Mouse (Mus musculus) forelimb bud, embryonic 11.5 days (tissue): ENCODE measurements around the gene Pias4.

Experiments
- DNase-seq: peaks from one replicate; pipeline ENCODE4 v3.0.0-alpha.2; 2012; ENCODE audit warnings: low read depth, low spot score

The Pias4 gene

GRCm38 (mm10) chr10:81168521-81169244 lies 960 bp upstream of the Pias4 start:
- peak; percentile 79 for DNase-seq

DNA sequence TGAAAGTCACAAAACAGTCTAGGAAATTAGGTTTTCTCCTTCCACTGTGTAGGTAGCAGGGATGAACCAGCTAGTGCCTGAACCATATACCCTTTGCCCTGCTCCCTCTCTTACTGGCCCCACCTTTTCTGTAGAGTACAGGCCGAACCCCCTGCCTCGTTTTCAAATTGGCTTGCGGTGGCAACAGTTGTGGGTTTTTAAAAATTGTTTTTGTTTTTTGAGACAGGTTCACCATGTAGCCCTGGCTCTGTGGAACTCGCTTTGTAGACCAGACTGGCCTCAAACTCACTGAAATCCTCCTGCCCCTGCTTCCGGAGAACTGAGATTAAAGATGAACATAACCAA lies 336 bp upstream of the Pias4 start:
- no peak for DNase-seq

DNA sequence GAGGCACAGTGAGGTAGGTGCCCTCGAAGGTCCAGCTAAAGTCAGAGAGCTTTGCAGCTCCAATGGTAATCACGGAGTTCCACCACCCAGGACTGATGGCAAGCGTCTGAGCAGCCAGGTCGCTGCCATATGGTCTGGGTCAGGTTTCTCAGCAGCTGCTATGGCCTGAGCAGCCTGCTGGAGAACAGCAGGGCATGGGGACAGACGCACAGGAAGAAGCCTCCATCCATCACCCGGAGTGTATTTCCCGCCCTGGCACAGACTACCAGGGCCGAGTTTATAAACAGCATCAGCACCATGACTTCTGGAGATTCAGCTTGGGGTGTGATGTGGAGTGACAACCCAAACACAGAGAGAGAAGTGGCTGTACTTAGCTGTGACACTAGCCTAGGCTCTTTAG lies 2.6 kb downstream of the Pias4 start:
- no peak for DNase-seq

DNA sequence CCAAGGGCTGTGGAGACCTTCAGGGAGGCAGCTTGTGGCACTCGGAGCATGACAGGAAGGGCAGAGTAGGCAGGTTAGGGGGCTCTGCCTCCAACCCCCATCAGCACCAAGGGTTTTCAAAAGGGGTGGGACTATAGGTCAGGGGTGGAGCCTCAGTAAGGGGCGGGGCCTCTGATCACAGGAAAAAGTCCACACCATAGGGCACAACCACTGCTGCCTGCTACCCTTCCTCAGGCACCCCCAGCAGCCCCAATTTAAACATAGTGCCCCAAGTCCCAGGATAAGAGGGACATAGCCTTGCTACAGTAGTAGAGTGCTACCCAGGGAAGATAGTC lies 5.4 kb downstream of the Pias4 start:
- DNase-seq, result no peak

- DNase-seq, result no peak
These were observed 6.0 kb downstream of the Pias4 start for GRCm38 (mm10) chr10:81161602-81162317.

GRCm38 (mm10) chr10:81154736-81155135 lies 13.0 kb downstream of the Pias4 start:
- DNase-seq, result no peak

GRCm38 (mm10) chr10:81154313-81154712 lies 13.4 kb downstream of the Pias4 start:
- DNase-seq, result no peak

DNA sequence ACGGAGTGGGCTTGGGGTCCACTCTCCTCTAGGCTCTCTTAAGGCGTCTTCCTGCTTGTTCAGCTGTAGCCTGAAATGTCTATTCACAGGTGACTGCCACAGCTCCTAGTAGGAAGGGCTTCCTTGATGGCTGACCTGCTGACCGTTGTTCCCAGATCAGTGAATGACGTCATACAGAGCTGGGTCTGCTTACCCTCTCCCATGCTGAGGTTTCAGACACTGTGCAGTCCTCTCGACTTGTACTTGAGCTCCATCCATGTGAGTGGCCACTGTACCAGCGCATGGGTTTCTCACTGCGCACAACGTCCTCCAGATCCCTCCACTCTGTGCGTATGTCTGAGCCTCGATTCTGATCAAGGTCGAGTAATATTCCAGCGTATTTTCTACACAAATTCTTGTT lies 15.1 kb downstream of the Pias4 start:
- no peak for DNase-seq

- no peak for DNase-seq
These were observed 16.5 kb downstream of the Pias4 start for GRCm38 (mm10) chr10:81151261-81151660.

- DNase-seq, result no peak
These were observed 21.4 kb downstream of the Pias4 start for GRCm38 (mm10) chr10:81146296-81146695.

GRCm38 (mm10) chr10:81145778-81146177 lies 21.9 kb downstream of the Pias4 start:
- no peak for DNase-seq

DNA sequence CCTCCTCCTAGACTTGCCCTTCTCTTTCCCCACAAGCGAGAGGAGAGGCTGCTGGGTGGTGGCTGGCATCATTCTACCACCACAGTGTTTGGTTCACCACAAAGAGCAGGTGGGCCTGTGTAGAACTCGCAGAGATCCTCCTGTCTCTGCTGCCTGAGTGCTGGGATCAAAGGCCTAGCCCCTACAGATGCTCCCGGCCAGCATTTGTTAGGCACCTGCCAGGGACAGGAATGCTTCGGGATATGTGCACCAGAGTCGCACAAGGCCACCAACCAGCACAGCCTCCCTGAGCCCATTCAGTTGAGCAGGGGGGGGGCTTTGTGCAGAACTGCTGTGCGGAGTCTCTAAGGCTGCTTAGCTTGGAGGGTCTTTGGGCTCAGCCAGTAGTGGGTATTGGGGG lies 22.4 kb downstream of the Pias4 start:
- DNase-seq, result no peak

DNA sequence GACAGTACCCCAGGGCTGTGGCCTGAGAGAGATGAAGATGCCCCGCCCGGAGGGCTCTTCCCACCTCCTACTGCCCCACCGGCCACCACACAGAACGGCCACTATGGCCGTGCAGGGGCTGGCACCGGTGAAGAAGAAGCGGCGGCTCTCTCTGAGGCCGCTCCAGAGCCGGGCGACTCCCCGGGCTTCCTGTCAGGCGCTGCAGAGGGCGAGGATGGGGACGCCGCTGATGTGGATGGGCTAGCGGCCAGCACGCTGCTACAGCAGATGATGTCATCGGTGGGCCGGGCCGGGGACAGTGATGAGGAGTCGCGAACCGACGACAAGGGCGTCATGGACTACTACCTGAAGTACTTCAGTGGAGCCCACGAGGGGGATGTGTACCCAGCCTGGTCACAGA lies 23.1 kb downstream of the Pias4 start:
- DNase-seq, result no peak

- no peak for DNase-seq
These were observed 23.8 kb downstream of the Pias4 start for GRCm38 (mm10) chr10:81143845-81144437.

- no peak for DNase-seq
These were observed 24.5 kb downstream of the Pias4 start for GRCm38 (mm10) chr10:81143157-81143633.

GRCm38 (mm10) chr10:81142551-81142981 lies 25.2 kb downstream of the Pias4 start:
- no peak for DNase-seq

GRCm38 (mm10) chr10:81141455-81142210 lies 26.1 kb downstream of the Pias4 start:
- no peak for DNase-seq

- DNase-seq, result no peak
These were observed 26.8 kb downstream of the Pias4 start for GRCm38 (mm10) chr10:81140717-81141454.

DNA sequence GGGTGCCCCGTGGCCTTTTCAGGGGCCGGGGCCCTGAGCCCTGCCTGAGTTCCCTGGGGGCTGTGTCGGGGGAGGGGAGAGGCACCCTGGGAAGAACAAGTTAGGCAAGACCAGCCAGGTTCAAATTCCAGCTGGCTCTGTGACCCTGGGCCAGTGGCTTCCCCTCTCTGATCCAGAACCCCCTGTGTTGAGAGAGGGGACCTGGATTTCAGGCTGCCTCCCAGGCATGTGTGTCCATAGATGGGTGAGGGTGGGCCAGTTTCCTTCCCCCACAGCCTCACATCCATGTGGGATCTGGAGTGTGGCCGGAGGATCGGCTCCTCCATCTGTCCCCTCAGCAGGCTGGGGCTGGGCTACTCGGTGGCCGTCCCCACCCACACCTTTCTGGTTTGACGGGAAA lies 27.7 kb downstream of the Pias4 start:
- DNase-seq, result no peak

DNA sequence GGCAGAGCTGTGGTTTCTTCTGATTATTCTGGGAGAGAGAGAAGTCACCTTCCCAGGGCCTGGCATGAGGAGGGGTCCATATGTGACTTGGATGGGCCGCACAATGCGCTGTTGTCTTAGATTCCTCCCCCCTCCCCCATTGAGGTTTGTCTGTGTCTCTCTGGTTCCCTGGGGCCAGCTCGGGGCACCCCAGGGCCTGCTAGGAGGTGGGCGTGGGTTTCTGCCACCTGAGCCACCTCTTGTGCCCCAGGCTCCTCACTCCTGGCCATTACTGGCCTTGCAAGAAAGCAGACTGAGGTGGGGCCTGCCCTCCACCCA lies 28.2 kb downstream of the Pias4 start:
- no peak for DNase-seq

DNA sequence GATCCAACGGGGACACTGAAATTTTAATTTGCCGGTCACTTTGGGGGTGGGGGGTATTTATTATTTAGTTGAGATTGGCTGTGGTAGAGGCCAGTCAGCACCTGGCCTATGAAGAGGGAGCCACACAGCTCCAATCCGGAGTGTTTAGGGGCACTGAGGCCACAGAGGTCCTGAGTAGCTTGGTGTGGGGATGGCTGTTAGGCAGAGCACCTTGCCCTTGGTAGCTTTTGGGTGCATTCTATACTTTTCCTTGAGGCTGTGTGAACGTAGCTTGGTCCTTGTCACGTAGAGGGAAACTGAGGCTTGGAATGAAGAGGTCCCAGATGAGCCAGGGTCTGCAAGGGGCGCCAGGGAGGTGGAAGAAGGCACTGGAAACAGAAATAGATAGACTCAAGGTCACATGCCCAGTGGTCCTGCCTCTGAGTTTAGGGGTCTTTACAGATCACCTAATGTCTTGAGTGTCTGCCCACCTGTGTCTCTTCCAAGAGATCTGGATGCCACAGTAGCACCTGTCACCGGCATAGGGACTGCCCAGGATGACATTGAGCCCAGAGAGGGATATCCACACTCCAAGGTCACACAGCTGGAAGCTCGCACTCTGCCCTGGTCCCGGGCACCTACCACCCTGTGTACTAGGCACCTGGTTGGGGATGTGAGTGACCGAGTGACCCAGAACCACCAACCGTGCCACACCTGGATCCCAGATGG lies 28.7 kb downstream of the Pias4 start:
- no peak for DNase-seq
